Mouse (Mus musculus) layer of hippocampus, adult 2 months (tissue): ENCODE measurements around the gene Syne3. TPM values are rescaled to one million over a fixed set of nuclear protein-coding genes. Genes with fewer than 3 reads are reported as not detected.

Source experiments
- DNase-seq, 2 experiments: peaks; one replicate each; pipeline ENCODE4 v3.0.0; 2022; ENCODE audit warnings: low spot score in 2 of 2
- H3K27ac ChIP-seq: fragments of 200-600 bp; 2 replicates; pipeline ENCODE4 v1.8.1; 2022
- H3K4me3 ChIP-seq: fragments of 200-600 bp; 2 replicates; pipeline ENCODE4 v1.8.1; 2022; ENCODE audit warnings: mild to moderate bottlenecking
- CTCF ChIP-seq: fragments of 200-600 bp; conservative IDR thresholded peaks from 2 replicates; pipeline ENCODE4 v1.8.1; 2022; ENCODE audit warnings: antibody characterized with exemption, mild to moderate bottlenecking, moderate library complexity
- long read RNA-seq, 2 experiments: library from polyadenylated mRNA; stranded (forward); transcript quantifications; one replicate each; pipeline ENCODE4 v2.0.0; 2021; ENCODE audit warnings: borderline mapping rate in 2 of 2
- total RNA-seq, 2 experiments: library from RNA; stranded (reverse); gene quantifications; 2 replicates each; pipeline ENCODE4 v1.2.3; 2021

The Syne3 gene
- 1 to 10 TPM; 1.7 to 1.8 TPM for total RNA-seq
- long read RNA-seq, experiment 1, result 0 reads
- long read RNA-seq, experiment 2, result 0 reads

DNA sequence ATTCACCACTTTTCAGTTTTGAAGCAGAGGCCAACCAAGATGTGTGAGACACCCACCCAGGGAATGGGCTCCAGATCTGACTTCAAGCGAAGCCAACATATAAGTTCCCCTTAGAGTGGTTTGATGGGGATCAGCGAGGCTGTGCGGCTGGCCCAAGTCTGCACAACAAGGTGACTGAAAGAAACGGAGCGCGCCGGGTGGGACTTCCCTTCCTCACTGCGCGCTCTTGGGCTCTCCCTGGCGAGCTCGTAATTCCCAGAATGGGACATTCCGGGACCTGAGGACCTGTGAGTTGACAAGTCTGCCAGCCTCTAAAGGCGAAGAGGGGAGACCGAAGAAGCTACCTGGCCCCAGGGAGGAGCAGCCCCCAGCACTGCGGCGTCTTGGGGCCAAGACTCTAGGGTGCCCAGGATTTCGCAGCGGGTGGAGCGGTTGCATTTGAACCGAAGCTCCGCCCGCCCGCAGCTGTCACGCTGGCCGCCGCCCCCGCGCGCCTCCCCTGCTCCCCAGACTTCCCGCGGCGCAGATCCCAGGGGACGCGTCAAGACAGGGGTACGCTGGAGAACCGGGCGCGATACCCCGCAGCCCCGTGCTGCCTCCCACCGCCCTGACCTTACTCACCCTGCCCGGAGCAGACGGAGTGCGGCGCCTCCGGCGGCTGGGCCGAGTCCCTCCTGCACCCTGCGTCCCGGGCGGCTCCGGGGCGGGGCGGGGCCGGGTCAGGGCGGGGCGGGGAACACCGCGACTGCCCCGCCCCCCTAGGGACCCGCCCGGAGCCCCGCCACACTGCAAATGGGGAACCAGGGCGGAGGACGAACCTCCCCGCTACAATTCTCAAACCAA, at the start of gene Syne3:
Gene Syne3, minus strand, starts transcription at position 440 of the 843 bp plus-strand sequence.
- TF ChIP-seq CTCF, result no peak
- Histone ChIP-seq H3K27ac (peak within 1 kb of the TSS; percentile 82), H3K4me3 (peak within 1 kb of the TSS; percentile 74)
- DNase-seq, result peak; percentile 56 to 60

DNA sequence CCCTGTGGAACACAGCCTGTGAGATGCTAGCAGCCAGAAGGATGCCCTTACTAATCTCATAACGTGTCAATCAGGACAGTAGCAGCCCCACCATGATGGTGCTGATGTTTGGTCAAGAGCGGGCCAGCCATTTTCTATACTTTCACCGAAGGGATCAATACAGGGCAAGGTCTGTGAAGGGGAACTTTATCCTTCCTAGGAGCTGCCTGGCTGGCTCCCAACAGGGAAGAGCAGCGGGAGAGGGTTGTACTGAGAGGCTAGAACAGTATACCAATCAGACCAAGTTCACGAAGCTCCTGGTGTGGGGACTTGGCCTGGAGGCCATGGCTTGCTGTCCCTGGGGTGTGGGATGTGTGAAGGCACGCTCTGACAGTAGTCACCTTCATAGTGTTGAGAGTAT, 45.7 kb upstream of the Syne3 start:
- DNase-seq, result no peak

GRCm38 (mm10) chr12:105054041-105054440, 44.4 kb upstream of the Syne3 start:
- TF ChIP-seq CTCF, result no peak
- no peak for DNase-seq
- H3K27ac ChIP-seq, result no peak overlapping the region

More for the DNA sequence above, 45.7 kb upstream of the Syne3 start:
- TF ChIP-seq CTCF, result no peak
- no peak overlapping the region for H3K27ac ChIP-seq
- no peak overlapping the region for H3K4me3 ChIP-seq

DNA sequence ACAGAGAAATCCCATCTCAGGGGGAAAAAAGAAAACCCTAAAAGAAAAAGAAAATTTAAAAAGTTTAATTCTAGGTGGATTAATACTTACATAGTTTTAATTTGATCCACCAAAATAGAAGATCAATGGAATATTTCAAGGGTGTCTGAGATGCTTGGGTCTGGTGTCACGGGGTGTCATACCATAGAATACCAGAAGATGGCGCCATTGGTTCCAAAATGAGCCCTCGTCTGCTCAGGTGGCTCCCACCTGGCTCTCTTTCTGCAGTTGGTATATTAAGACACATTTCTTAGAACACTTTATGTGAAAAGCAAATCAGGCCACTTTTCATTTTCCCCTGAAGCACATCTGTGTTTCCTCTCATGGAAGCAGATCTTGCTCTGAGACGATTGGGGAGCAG, 41.3 kb upstream of the Syne3 start:
- Histone ChIP-seq H3K27ac (no peak overlapping the region), H3K4me3 (no peak overlapping the region)
- peak; percentile 48 to 71 for DNase-seq
- peak; percentile 94 for TF ChIP-seq CTCF

More at GRCm38 (mm10) chr12:105054041-105054440, 44.4 kb upstream of the Syne3 start:
- H3K4me3 ChIP-seq, result no peak overlapping the region

DNA sequence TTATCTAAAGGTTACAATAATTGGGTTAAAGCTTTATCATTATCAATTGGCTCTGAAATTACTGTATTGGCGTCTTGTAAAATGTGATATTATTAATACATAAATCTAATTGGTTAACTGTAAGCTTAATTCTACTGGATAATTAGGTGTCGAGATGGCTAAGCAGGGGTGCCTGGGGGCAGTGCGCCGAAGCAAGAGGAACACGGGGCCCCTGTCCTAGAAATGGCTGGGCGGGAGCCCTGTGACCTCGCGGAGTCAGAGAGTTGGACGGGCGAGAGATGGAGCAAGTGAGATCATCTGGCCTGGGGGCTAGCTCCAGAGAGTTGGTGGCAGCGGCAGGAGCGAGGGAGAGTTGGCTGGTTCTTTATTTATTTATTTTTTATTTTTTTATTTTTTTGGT, 40.2 kb upstream of the Syne3 start:
- no peak overlapping the region for H3K27ac ChIP-seq
- no peak for DNase-seq
- no peak overlapping the region for H3K4me3 ChIP-seq
- TF ChIP-seq CTCF, result no peak

- no peak for TF ChIP-seq CTCF
- Histone ChIP-seq H3K4me3 (no peak overlapping the region), H3K27ac (no peak overlapping the region)
- DNase-seq, result no peak
Observed at GRCm38 (mm10) chr12:105048301-105048863, 38.8 kb upstream of the Syne3 start.

DNA sequence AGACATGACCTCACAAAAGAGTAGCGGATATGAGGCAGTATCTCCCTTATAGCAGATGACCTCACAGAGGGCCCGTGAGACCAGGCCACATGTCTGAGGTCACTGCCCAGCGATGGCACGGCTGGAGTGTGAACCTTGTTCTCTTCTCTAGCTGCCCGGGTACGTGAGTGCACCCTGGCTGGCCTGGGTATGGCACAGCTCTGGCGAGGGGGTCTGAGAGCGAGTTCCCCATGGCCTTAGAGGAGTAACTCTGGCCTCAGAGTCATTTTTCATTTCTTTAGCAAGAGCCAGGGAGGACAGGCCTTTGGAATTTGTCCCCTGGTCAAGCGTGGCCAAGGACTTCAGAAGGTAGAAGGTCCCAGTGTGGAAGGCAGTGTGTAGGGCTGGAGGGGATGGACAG, 35.2 kb upstream of the Syne3 start:
- no peak for DNase-seq
- Histone ChIP-seq H3K4me3 (no peak overlapping the region), H3K27ac (no peak overlapping the region)
- no peak for TF ChIP-seq CTCF

DNA sequence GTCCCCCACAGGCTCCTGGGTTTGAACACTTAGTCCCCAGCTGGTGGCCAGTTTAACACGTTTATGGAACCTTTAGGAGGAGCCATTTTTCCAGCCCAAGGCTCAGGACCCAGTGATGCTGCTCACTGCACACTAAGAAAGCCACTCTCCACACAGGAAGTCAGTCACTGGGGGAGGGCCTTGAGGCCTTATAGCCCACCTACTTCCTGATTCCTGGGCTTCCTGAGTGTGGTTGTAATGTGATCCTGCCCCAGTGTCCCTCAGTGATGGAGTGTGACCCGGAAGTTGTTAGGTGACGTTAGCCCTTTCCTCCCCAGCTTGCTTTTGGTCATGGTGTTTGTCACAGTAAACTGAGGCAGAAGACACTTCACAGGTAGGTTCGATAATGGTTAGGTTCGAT, 33.5 kb upstream of the Syne3 start:
- no peak for TF ChIP-seq CTCF
- DNase-seq, result no peak
- Histone ChIP-seq H3K27ac (no peak overlapping the region), H3K4me3 (no peak overlapping the region)

DNA sequence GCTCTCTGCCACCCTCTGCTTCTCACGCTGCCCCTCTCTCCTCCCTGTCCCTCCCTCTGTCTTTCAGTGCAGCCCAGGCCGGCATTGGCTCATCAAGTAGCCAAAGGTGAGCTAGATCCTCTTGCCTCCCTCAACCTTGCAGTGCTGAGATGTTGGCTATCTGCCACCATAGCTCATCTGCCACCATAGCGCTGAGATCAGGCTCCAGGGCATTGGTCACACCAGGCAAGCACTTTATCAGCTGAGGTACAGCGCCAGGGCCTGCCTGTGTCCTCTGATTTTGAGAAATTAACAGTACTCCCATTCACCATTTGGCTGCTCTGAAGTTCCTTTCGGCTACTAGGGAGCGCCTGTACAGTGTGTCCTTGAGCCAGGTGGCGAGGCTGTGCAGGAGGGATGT, 31.3 kb upstream of the Syne3 start:
- TF ChIP-seq CTCF, result no peak
- no peak for DNase-seq
- Histone ChIP-seq H3K27ac (no peak overlapping the region), H3K4me3 (no peak overlapping the region)

DNA sequence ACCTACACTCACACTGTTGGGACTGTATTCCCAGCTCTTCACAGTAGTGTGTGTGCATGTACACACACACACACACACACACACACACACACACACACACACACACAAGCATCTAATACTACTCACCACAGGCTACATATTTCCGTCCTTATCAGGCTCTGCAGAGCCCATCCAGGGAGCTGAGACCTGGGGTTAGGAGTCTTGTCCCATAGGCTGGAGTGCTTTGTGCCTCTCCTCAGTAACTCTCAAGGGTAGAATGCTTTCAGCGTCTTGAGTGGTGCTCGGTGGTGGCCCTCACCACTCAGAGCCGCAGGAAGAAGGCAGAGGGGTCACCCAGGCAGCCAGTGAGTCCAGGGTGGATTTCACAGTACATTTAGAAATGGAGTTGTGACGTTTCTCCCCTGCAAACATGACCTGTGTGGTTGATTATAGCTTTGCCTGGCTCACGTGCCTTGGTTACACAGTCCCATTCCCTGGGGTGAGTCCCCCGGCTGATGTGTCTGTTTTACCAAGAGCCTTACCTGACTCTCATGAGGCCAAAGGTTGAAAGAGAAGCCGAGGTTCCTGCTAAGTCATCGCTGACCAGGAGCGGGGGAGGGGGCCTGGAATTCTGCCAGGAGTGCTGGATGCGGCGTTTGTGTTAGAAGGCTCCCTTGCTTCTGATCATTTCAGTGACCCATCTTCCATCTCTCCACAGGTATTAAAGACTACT, 30.1 kb upstream of the Syne3 start:
- Histone ChIP-seq H3K27ac (no peak overlapping the region), H3K4me3 (no peak overlapping the region)
- TF ChIP-seq CTCF, result no peak
- no peak for DNase-seq

DNA sequence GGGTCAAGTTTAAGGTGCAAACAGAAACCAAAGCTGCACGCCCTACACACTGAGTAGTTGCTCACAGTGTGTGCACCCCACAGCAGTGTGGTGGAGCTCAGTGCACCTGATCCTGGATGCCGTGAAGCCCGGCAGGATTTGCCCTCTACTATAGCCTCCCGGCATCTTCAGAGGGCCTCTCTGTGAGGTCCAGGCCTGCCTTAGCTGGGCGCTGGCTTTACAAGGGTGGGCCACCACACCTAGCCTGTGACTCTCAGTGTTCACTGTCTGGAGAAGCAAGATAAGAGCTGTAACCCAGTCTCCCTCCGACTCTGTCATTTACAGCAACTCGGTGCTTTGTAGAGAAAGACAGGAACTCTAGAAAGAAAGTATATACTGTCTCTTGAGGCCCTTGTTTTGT, 29.3 kb upstream of the Syne3 start:
- H3K4me3 ChIP-seq, result no peak overlapping the region
- no peak for DNase-seq
- no peak for TF ChIP-seq CTCF
- H3K27ac ChIP-seq, result no peak overlapping the region

GRCm38 (mm10) chr12:105038211-105038610, 28.6 kb upstream of the Syne3 start:
- DNase-seq, result no peak
- Histone ChIP-seq H3K4me3 (no peak overlapping the region), H3K27ac (no peak overlapping the region)
- TF ChIP-seq CTCF, result no peak

GRCm38 (mm10) chr12:105034130-105034769, 24.6 kb upstream of the Syne3 start:
- H3K4me3 ChIP-seq, result peak overlapping the region; percentile 81; the same call in 1 of the 2 replicates
- no peak overlapping the region for H3K27ac ChIP-seq
- TF ChIP-seq CTCF, result no peak
- no peak for DNase-seq
